Mouse (Mus musculus): ENCODE results near the gene Stat5b. TPM values are rescaled to one million over a fixed set of nuclear protein-coding genes. Genes with fewer than 3 reads are reported as not detected.

The Stat5b gene
- polyA plus RNA-seq, 1 experiment from 2014 or later: 24.9 TPM

DNA sequence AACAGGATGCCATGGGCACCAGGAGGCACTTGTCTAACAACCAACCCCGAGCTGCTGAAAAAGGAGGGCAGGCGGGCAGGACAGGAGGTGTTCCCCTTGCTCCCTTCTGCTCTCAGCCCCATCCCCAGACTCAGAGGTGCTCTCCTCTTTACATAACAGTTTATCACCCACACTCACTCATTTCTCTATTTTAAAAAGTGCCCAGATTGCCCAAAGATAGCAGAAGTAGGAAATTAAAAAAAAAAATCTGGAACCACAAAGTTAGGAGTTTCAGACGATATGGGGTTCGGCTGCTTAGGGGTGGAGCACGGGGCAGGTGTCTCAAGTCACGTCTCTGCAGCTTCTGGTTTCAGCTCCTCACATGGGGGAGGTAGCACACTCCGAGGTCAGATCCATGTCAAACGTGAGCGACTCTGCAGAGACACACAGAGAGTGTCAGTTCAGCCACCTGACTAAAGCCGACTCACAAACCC is 37.9 kb upstream of the Stat5b start:
- Histone ChIP-seq H3K4me3 (replicated peaks) (no peak overlapping the region), H3K4me2 (replicated peaks) (no peak overlapping the region), H3K27me3 (no peaks in the 10 kb centered on the region), H3K9ac (no peak overlapping the region), H3K27ac (replicated peaks) (no peak overlapping the region), H3K36me3 (peaks cover 79% of the 10 kb centered on the region), H3K4me1 (no peaks in the 10 kb centered on the region), H3K9me3 (replicated peaks) (no peaks in the 10 kb centered on the region)
- 61% methylated on average over 10 of the region's 10 CpGs for WGBS
- ATAC-seq (ENCODE audit: insufficient number of reproducible peaks, low FRiP score, low TSS enrichment, low read depth): no peak

DNA sequence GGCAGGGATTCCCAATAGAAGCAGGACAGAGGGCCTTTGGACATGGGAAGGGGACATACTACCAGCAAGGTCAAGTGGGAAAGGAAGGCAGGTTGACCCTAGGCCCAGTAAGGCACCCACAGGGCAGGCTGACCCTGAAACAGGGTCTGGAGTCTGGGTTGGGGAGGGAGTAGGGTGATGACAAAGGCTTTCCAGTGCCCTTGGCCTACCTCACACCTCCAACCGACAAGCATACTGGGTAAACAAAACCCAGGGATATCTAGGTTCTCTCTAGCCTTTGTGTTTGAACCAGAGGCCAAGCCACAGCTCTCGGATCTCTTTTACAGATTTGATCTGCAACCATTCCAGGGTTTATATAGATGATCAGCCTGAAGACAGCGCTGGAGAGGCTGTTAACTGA is 37.2 kb upstream of the Stat5b start:
- no peak overlapping the region for H3K4me3 ChIP-seq (replicated peaks)
- ATAC-seq (ENCODE audit: insufficient number of reproducible peaks, low FRiP score, low TSS enrichment, low read depth): no peak
- H3K9me3 ChIP-seq (replicated peaks): no peaks in the 10 kb centered on the region
- no peaks in the 10 kb centered on the region for H3K27me3 ChIP-seq
- H3K9ac ChIP-seq: no peak overlapping the region
- 69% methylated on average over 3 of the region's 3 CpGs for WGBS
- no peak overlapping the region for H3K27ac ChIP-seq (replicated peaks)
- H3K36me3 ChIP-seq: peaks cover 73% of the 10 kb centered on the region
- no peaks in the 10 kb centered on the region for H3K4me1 ChIP-seq
- H3K4me2 ChIP-seq (replicated peaks): no peak overlapping the region

DNA sequence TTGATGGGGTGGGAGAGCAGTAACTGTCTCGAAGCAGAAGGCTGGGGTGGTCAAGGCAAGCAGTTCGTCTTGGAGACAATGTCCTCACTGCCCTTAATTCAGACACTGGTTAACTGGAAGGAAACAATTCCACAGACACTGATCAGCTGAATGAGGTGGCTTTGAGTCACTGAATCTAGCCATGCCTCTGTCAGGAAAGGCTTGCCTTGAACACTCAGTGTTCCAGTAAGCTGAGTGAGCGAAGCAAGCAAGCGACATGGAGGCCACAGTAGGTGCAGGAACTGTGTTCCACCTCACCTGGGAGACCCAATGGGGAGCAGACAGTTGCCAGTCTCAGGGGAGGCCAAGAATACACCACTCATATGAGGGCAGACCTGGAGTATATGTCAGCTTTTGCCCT is 36.7 kb upstream of the Stat5b start:
- 89% methylated on average over 4 of the region's 4 CpGs for WGBS
- ATAC-seq (ENCODE audit: insufficient number of reproducible peaks, low FRiP score, low TSS enrichment, low read depth): no peak
- Histone ChIP-seq H3K27me3 (no peaks in the 10 kb centered on the region), H3K9ac (no peak overlapping the region), H3K4me1 (no peaks in the 10 kb centered on the region), H3K36me3 (peaks cover 68% of the 10 kb centered on the region), H3K4me3 (replicated peaks) (no peak overlapping the region), H3K4me2 (replicated peaks) (no peak overlapping the region), H3K9me3 (replicated peaks) (no peaks in the 10 kb centered on the region), H3K27ac (replicated peaks) (no peak overlapping the region)

DNA sequence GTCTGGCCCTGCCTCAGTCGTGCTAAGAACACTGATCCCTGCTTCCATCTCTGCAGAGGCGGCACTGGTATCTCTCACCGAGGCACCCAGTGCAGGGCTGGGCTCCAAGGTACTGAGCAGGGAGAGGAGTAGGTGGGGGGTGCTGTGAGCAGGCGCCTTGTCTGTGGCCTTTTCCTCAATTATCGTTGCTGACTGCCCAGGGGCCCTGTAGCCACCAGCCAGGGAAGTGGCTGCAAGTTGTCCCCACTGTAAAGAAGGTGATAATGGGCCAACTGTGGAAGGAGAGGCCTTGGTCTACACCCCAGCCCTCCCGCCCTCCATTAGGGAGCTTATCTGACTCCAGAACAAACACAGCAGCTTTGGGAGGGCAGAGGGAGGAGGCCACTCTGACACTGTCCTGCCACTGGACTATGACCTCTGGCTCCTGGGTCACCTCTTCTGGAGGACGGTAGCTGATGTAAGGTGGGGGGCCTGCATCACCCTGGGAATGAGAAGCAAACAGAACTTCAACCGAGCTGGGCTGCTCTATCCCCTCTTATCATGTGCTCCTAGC is 35.7 kb upstream of the Stat5b start:
- 61% methylated on average over 8 of the region's 8 CpGs for WGBS
- Histone ChIP-seq H3K4me1 (no peaks in the 10 kb centered on the region), H3K27ac (replicated peaks) (no peak overlapping the region), H3K9ac (no peak overlapping the region), H3K4me2 (replicated peaks) (no peak overlapping the region), H3K4me3 (replicated peaks) (no peak overlapping the region), H3K27me3 (no peaks in the 10 kb centered on the region), H3K36me3 (peaks cover 65% of the 10 kb centered on the region), H3K9me3 (replicated peaks) (no peaks in the 10 kb centered on the region)
- no peak for ATAC-seq (ENCODE audit: insufficient number of reproducible peaks, low FRiP score, low TSS enrichment, low read depth)

DNA sequence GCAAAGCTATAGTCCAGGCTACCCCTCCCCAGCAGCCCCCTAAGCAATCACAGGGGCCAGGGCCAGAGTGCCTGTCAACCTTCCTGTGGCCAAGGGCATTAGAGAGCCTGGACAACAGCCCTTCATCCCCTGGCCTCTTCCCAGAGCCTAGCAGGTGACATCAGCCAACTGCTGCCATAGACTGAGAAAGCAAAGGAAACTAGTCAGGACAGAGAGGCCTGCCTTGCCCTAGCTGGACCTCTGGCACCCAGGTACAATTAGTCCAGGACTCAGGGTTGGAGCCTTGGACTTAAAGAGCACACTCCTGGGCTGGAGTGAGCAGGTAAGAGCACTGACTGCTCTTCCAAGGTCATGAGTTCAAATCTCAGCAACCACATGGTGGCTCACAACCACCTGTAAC is 34.9 kb upstream of the Stat5b start:
- Histone ChIP-seq H3K4me3 (replicated peaks) (no peak overlapping the region), H3K9me3 (replicated peaks) (no peaks in the 10 kb centered on the region), H3K9ac (no peak overlapping the region), H3K27me3 (no peaks in the 10 kb centered on the region), H3K4me1 (no peaks in the 10 kb centered on the region), H3K27ac (replicated peaks) (no peak overlapping the region), H3K4me2 (replicated peaks) (no peak overlapping the region), H3K36me3 (peaks cover 60% of the 10 kb centered on the region)
- ATAC-seq (ENCODE audit: insufficient number of reproducible peaks, low FRiP score, low TSS enrichment, low read depth): no peak

DNA sequence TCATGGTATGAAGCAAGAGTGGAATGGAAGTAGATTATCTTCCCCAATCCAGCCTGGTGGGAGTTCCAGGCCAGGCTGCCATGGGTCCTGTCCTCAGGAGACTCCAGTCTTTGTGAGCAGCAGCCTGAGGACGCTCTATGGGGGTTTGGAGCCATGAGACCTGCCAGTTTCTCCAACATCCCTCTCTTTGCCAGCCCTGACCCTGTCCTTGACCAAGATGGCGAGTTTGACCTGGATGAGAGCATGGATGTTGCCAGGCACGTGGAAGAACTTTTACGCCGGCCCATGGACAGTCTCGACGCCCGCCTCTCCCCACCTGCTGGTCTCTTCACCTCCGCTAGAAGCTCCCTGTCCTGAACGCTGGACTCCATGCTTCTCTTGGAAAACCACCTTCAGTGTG is 33.1 kb upstream of the Stat5b start:
- Histone ChIP-seq H3K4me2 (replicated peaks) (no peak overlapping the region), H3K9me3 (replicated peaks) (no peaks in the 10 kb centered on the region), H3K27me3 (no peaks in the 10 kb centered on the region), H3K9ac (no peak overlapping the region), H3K4me1 (no peaks in the 10 kb centered on the region), H3K36me3 (peaks cover 43% of the 10 kb centered on the region), H3K4me3 (replicated peaks) (no peak overlapping the region), H3K27ac (replicated peaks) (no peak overlapping the region)
- no peak for ATAC-seq (ENCODE audit: insufficient number of reproducible peaks, low FRiP score, low TSS enrichment, low read depth)
- WGBS: 89% methylated on average over 10 of the region's 10 CpGs

DNA sequence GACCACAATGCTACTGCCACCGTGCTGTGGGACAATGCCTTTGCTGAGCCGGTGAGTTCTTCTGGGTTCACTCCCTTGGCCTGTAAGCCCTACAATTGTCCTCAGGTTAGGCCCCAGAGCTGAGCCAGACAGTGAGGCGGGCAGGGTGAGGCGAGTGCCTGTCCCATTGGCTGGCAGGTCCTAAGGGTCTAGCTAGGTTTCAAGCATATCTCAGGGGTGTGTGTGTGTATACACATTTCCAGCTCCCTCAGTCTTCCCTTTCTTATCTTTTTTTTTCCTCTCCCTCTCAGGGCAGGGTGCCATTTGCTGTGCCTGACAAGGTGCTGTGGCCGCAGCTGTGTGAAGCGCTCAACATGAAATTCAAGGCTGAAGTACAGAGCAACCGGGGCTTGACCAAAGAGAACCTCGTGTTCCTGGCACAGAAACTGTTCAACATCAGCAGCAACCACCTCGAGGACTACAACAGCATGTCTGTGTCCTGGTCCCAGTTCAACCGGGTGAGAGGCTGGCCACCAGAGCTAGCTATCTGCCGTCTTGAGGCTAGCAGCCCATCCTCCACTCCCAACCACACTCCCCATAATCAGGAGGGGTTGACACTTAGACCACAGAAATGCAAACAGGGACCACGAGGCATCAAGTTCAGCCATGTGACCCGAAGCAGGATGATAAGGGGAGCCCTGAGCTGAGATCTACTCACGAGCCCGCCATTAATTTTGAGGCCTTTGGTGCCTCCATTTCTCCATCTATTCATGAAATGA is 29.0 kb upstream of the Stat5b start:
- WGBS: 77% methylated on average over 15 of the region's 15 CpGs
- Histone ChIP-seq H3K27me3 (no peaks in the 10 kb centered on the region), H3K36me3 (peaks cover 10% of the 10 kb centered on the region; the same call in 1 of the 2 replicates), H3K9ac (no peak overlapping the region), H3K4me1 (no peaks in the 10 kb centered on the region), H3K4me2 (replicated peaks) (no peak overlapping the region), H3K9me3 (replicated peaks) (no peaks in the 10 kb centered on the region), H3K4me3 (replicated peaks) (no peak overlapping the region), H3K27ac (replicated peaks) (no peak overlapping the region)
- ATAC-seq (ENCODE audit: insufficient number of reproducible peaks, low FRiP score, low TSS enrichment, low read depth): no peak

DNA sequence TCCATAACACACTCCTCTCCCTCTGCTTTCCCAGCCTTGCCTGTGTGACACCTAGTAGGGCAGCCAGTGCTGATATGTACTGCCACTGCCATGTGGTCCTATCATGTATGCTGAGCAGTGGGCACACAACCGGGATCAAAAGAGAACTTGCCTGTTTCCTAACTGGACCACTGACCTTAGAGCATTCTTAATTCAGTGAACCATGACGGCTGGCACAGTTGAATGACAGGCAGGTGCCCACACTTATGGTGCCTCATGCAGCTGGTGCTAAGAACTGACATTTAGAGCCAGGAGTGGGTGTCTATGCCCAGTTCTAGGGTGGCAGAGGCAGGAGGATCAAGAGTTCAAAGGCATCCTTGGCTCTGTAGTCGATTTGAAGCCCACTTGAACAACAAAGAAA is 25.2 kb upstream of the Stat5b start:
- H3K27me3 ChIP-seq: no peaks in the 10 kb centered on the region
- H3K4me3 ChIP-seq (replicated peaks): no peak overlapping the region
- no peak overlapping the region for H3K27ac ChIP-seq (replicated peaks)
- no peaks in the 10 kb centered on the region for H3K9me3 ChIP-seq (replicated peaks)
- ATAC-seq (ENCODE audit: insufficient number of reproducible peaks, low FRiP score, low TSS enrichment, low read depth): no peak
- no peaks in the 10 kb centered on the region for H3K4me1 ChIP-seq
- no peak overlapping the region for H3K9ac ChIP-seq
- H3K36me3 ChIP-seq: peaks cover 5% of the 10 kb centered on the region; the same call in 1 of the 2 replicates
- WGBS: 81% methylated on average over 3 of the region's 3 CpGs
- no peak overlapping the region for H3K4me2 ChIP-seq (replicated peaks)

DNA sequence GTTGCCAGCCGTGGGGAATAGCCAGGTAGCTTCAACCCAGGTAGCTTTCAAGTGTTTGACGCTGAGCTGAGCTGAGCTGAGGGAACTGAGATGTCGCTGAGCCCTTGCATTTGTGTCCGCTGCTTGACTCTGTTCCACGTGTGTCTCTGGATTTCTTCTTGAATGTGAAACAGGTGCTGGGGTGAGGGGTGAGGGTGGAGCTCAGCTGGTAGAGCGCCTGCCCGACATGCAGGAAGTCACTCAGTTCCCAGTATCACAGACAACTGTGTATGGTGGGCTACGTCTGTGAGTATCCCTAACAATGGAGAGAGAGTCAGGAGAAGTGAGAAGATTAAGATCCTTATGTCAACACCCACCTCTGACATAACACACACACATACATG is 20.4 kb upstream of the Stat5b start:
- no peak for ATAC-seq (ENCODE audit: insufficient number of reproducible peaks, low FRiP score, low TSS enrichment, low read depth)

DNA sequence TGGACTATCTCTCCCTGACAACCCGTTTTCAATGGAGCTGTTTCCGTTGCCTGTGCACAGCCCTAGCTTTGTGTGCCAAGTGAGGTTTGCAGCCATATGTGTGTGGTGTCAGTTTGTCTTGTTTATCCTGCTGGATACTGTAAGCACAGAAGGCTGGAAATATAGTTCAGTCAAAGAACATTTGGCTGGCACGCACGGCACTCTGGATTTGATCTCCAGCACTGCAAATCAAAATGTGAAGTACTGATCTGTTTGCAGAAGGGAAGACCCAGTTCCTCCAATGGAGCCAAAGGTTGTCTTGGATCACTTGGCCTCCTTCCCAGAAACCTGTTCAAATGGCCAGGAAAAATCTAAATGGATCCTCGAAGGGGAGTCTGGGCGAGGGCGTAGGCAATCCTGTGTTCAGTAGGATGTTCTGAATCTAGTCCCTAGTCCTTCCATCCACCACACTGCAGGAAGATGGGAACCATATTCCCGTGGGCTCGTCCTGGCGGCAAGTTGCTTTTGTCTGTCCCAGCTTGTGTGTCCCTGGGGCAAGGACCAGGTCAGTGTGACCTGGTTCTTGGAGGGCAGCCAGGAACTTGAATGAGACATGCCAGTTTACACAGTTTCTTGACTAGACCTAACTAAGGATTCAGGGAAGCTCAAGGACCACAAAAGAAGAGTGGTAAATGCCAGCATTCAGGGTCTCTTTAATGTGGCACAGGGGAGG is 19.9 kb upstream of the Stat5b start:
- Histone ChIP-seq H3K4me2 (replicated peaks) (no peak overlapping the region), H3K4me3 (replicated peaks) (no peak overlapping the region), H3K36me3 (no peaks in the 10 kb centered on the region), H3K27ac (replicated peaks) (no peak overlapping the region), H3K9ac (no peak overlapping the region), H3K9me3 (replicated peaks) (no peaks in the 10 kb centered on the region), H3K4me1 (no peaks in the 10 kb centered on the region), H3K27me3 (no peaks in the 10 kb centered on the region)
- WGBS: 67% methylated on average over 10 of the region's 10 CpGs
- no peak for ATAC-seq (ENCODE audit: insufficient number of reproducible peaks, low FRiP score, low TSS enrichment, low read depth)

More for the DNA sequence above, 20.4 kb upstream of the Stat5b start:
- H3K27ac ChIP-seq (replicated peaks): no peak overlapping the region
- no peaks in the 10 kb centered on the region for H3K36me3 ChIP-seq
- WGBS: 53% methylated on average over 8 of the region's 8 CpGs
- no peak overlapping the region for H3K4me3 ChIP-seq (replicated peaks)
- no peak overlapping the region for H3K4me2 ChIP-seq (replicated peaks)
- no peaks in the 10 kb centered on the region for H3K4me1 ChIP-seq
- no peak overlapping the region for H3K9ac ChIP-seq
- H3K9me3 ChIP-seq (replicated peaks): no peaks in the 10 kb centered on the region
- no peaks in the 10 kb centered on the region for H3K27me3 ChIP-seq

DNA sequence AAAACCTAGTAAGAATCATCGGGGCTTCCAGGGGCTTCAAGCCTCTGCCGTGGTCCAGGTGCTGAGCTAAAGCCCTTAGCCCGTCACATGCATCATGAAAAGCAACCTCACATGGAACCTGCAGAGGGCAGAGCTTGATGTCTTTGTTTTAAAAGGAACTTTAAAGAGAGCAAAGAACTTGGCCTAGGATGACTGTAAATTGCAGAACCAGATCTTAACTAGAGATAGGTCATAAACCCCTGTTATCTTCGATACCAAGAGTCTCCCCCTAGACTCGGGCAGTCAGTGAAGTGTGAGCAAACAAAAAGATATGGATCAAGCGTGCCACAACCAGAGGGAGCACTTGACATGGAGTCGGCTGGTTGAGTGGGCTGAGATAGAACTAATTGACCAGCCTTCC is 15.1 kb upstream of the Stat5b start:
- no peak overlapping the region for H3K4me3 ChIP-seq (replicated peaks)
- 79% methylated on average over 7 of the region's 7 CpGs for WGBS
- no peak overlapping the region for H3K27ac ChIP-seq (replicated peaks)
- H3K9me3 ChIP-seq (replicated peaks): no peaks in the 10 kb centered on the region
- H3K27me3 ChIP-seq: peaks cover 8% of the 10 kb centered on the region; the same call in 1 of the 2 replicates
- H3K4me2 ChIP-seq (replicated peaks): no peak overlapping the region
- no peak overlapping the region for H3K9ac ChIP-seq
- peaks cover 2% of the 10 kb centered on the region; the same call in 1 of the 2 replicates for H3K4me1 ChIP-seq
- no peak for ATAC-seq (ENCODE audit: insufficient number of reproducible peaks, low FRiP score, low TSS enrichment, low read depth)
- no peaks in the 10 kb centered on the region for H3K36me3 ChIP-seq
